Mouse (Mus musculus) midbrain, embryonic 10.5 days (tissue): ENCODE results near the gene Ccr3. TPM values are rescaled to one million over a fixed set of nuclear protein-coding genes. Genes with fewer than 3 reads are reported as not detected.
"Not testable (repeated sequence)": the region's sequence is repeated elsewhere in the genome, so short reads cannot be mapped to it uniquely, and the experiment has no call there.

Source experiments
- DNase-seq: peaks from one replicate; pipeline ENCODE4 v3.0.0-alpha.2; 2017; ENCODE audit warnings: low spot score
- H3K27ac ChIP-seq: fragments of 300-500 bp; sonication (generic); replicated peaks from 2 replicates; pipeline ENCODE4 v1.5.1; 2016; ENCODE audit warnings: mild to moderate bottlenecking
- H3K27me3 ChIP-seq: fragments of 300-500 bp; sonication (generic); 2 replicates; pipeline ENCODE4 v1.6.1; 2016; ENCODE audit warnings: low read depth, mild to moderate bottlenecking; ENCODE audit not compliant: poor library complexity, severe bottlenecking
- H3K36me3 ChIP-seq: fragments of 300-500 bp; sonication (generic); 2 replicates; pipeline ENCODE4 v1.6.1; 2016; ENCODE audit warnings: mild to moderate bottlenecking, moderate library complexity
- H3K4me1 ChIP-seq: fragments of 300-500 bp; sonication (generic); 2 replicates; pipeline ENCODE4 v1.6.1; 2016
- H3K4me3 ChIP-seq: fragments of 300-500 bp; sonication (generic); 2 replicates; pipeline ENCODE4 v1.5.1; 2016; ENCODE audit warnings: mild to moderate bottlenecking, moderate library complexity
- H3K9me3 ChIP-seq: fragments of 300-500 bp; sonication (generic); replicated peaks from 2 replicates; pipeline ENCODE4 v1.6.1; 2016; ENCODE audit warnings: mild to moderate bottlenecking
- WGBS: fragments of 180-500 bp; shearing (Covaris S2); methylation state at CpG from one replicate; pipeline ENCODE4 v1.1.7; 2016; 5-methylcytosine and 5-hydroxymethylcytosine counted together
- polyA plus RNA-seq: library from polyadenylated mRNA; unstranded; fragments of >200 nt; fragmentation: Nextera tagmentation; extraction: Ambion mirVana; gene quantifications from 2 replicates; pipeline ENCODE4 v1.2.1, GENCODE M21; 2016

Gene Ccr3
- not detected in 2 replicates for polyA plus RNA-seq

GRCm38 (mm10) chr9:124021672-124022071 lies at the start of gene Ccr3:
TSS of gene Ccr3 (plus strand) at chr9:124021972.
- Histone ChIP-seq H3K27ac (no peak within 1 kb of the TSS), H3K4me3 (no peak within 1 kb of the TSS), H3K36me3 (no peaks in the 10 kb centered on the region), H3K4me1 (no peaks in the 10 kb centered on the region), H3K27me3 (no peaks in the 10 kb centered on the region), H3K9me3 (no peaks in the 10 kb centered on the region)
- 91% methylated on average over 1 of the region's 1 CpGs for WGBS
- no peak for DNase-seq

DNA sequence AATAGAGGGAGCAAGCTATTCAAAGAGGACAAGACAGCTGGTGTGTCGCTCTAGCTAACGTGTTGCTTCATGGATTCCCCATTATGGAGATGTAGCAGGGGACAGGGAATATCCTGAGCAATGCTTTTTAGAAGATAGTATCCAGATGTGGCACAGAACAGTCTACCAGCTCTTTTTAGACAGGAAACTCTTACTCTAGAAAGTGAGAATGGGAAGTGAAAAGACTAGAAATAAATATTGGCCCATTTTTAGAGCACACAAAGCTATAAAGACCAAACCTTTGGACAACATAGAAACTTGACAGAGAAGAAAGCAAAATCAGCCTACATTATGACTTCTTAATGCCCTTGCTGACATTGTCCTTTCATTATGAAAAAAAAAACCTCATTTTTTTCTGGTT lies 46.1 kb upstream of the Ccr3 start:
- no peaks in the 10 kb centered on the region for H3K27me3 ChIP-seq
- no peaks in the 10 kb centered on the region for H3K4me1 ChIP-seq
- H3K36me3 ChIP-seq = no peaks in the 10 kb centered on the region
- no peak overlapping the region for H3K27ac ChIP-seq
- H3K4me3 ChIP-seq = no peak overlapping the region
- 81% methylated on average over 2 of the region's 2 CpGs for WGBS
- H3K9me3 ChIP-seq = no peaks in the 10 kb centered on the region
- DNase-seq = no peak

- WGBS = 84% methylated on average over 9 of the region's 9 CpGs
- H3K36me3 ChIP-seq = no peaks in the 10 kb centered on the region
Measured at GRCm38 (mm10) chr9:123976876-123977663, 44.7 kb upstream of the Ccr3 start.

GRCm38 (mm10) chr9:123978308-123978707 lies 43.5 kb upstream of the Ccr3 start, which contains the start of gene Ccr1l1:
TSS of gene Ccr1l1 (minus strand) at chr9:123978408.
- H3K4me3 ChIP-seq = no peak within 1 kb of the TSS
- H3K4me1 ChIP-seq = no peaks in the 10 kb centered on the region
- no peaks in the 10 kb centered on the region for H3K9me3 ChIP-seq
- H3K27me3 ChIP-seq = no peaks in the 10 kb centered on the region
- 80% methylated on average over 1 of the region's 1 CpGs for WGBS
- H3K36me3 ChIP-seq = no peaks in the 10 kb centered on the region
- H3K27ac ChIP-seq = no peak within 1 kb of the TSS
- DNase-seq = no peak

More at GRCm38 (mm10) chr9:123976876-123977663, 44.7 kb upstream of the Ccr3 start:
- H3K4me1 ChIP-seq = no peaks in the 10 kb centered on the region
- no peak for DNase-seq
- H3K27ac ChIP-seq = no peak overlapping the region
- H3K4me3 ChIP-seq = no peak overlapping the region
- H3K27me3 ChIP-seq = no peaks in the 10 kb centered on the region
- no peaks in the 10 kb centered on the region for H3K9me3 ChIP-seq

- not testable (repeated sequence) for H3K27ac ChIP-seq, H3K9me3 ChIP-seq, H3K27me3 ChIP-seq, H3K4me1 ChIP-seq, H3K36me3 ChIP-seq, H3K4me3 ChIP-seq, DNase-seq
- no CpG with 5 or more reads among the region's 3 CpGs for WGBS
Measured at GRCm38 (mm10) chr9:123980858-123981475, 40.8 kb upstream of the Ccr3 start.

DNA sequence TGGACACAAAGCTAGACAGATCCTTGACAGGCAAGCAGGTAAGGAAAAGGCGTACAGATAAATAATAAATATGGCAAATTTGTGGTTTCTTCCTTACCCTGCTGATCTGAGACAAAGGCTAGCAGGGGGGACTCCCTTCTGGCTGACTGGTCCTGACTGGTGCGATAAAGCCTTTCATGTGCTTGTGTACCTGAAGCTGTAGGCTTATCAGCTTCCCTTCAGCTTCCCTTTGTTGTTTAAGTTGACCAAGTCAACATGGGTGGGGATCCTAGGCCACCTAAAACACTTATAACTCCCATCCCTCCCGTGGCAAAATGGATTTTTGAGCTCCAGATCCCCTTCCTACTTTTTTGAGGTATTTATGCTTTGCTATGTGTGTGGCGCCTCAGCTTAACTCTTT lies 39.9 kb upstream of the Ccr3 start:
- Histone ChIP-seq H3K4me1 (no peaks in the 10 kb centered on the region), H3K36me3 (no peaks in the 10 kb centered on the region), H3K27ac (no peak overlapping the region), H3K9me3 (no peaks in the 10 kb centered on the region), H3K4me3 (no peak overlapping the region), H3K27me3 (no peaks in the 10 kb centered on the region)
- no peak for DNase-seq
- WGBS = 76% methylated on average over 4 of the region's 4 CpGs

DNA sequence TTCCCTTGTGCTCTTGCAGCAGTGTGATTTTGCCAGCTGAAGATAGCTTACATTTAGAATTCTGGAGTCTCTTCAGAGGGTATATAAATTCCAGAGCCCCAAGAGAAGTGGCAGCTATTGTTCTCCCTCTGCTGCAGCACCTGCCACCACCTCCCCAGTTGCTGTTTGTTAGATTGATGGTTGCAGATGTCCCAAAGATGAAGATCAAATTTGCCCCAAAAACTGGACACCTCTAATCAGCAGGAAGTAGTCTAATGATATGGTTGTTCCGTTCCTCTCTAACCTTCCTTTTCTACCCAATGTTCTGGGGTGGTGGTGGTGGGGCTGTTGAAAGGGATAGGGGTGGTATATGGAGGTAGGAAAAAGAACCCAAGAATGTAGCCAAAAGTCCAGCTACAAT lies 39.1 kb upstream of the Ccr3 start:
- H3K4me3 ChIP-seq = no peak overlapping the region
- no peaks in the 10 kb centered on the region for H3K36me3 ChIP-seq
- DNase-seq = no peak
- H3K9me3 ChIP-seq = no peaks in the 10 kb centered on the region
- H3K4me1 ChIP-seq = no peaks in the 10 kb centered on the region
- 85% methylated on average over 1 of the region's 1 CpGs for WGBS
- no peak overlapping the region for H3K27ac ChIP-seq
- no peaks in the 10 kb centered on the region for H3K27me3 ChIP-seq

- H3K27ac ChIP-seq = no peak overlapping the region
- DNase-seq = no peak
Measured at GRCm38 (mm10) chr9:123984943-123985342, 36.8 kb upstream of the Ccr3 start.

GRCm38 (mm10) chr9:123986217-123986616 lies 35.6 kb upstream of the Ccr3 start:
- Histone ChIP-seq H3K4me1 (no peaks in the 10 kb centered on the region), H3K9me3 (no peaks in the 10 kb centered on the region), H3K27ac (no peak overlapping the region), H3K36me3 (no peaks in the 10 kb centered on the region), H3K4me3 (no peak overlapping the region), H3K27me3 (no peaks in the 10 kb centered on the region)
- no peak for DNase-seq
- 87% methylated on average over 2 of the region's 2 CpGs for WGBS

More at GRCm38 (mm10) chr9:123984943-123985342, 36.8 kb upstream of the Ccr3 start:
- Histone ChIP-seq H3K4me3 (no peak overlapping the region), H3K36me3 (no peaks in the 10 kb centered on the region), H3K4me1 (no peaks in the 10 kb centered on the region), H3K9me3 (no peaks in the 10 kb centered on the region), H3K27me3 (no peaks in the 10 kb centered on the region)

DNA sequence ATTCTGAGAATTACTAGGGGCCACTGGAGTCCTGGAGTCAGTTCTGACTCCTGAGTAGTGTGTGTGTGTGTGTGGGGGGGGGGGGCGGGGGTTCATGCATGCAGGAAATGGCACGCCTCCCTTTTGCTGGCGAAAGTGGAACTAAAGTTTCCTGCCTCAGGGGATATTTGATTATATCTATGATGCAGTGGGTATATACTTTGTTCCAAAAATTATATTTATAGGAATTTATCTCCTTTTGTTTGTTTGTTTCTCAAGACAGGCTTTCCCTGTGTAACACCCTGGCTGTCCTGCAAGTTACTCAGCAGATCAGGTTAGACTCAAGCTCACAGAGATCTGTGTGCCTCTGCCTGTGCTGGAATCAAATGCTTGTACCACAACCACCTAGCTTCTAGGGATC lies 32.1 kb upstream of the Ccr3 start:
- H3K36me3 ChIP-seq = no peaks in the 10 kb centered on the region
- H3K27ac ChIP-seq = no peak overlapping the region
- H3K4me3 ChIP-seq = no peak overlapping the region
- DNase-seq = no peak
- WGBS = 82% methylated on average over 3 of the region's 3 CpGs
- no peaks in the 10 kb centered on the region for H3K9me3 ChIP-seq
- no peaks in the 10 kb centered on the region for H3K4me1 ChIP-seq
- H3K27me3 ChIP-seq = no peaks in the 10 kb centered on the region

DNA sequence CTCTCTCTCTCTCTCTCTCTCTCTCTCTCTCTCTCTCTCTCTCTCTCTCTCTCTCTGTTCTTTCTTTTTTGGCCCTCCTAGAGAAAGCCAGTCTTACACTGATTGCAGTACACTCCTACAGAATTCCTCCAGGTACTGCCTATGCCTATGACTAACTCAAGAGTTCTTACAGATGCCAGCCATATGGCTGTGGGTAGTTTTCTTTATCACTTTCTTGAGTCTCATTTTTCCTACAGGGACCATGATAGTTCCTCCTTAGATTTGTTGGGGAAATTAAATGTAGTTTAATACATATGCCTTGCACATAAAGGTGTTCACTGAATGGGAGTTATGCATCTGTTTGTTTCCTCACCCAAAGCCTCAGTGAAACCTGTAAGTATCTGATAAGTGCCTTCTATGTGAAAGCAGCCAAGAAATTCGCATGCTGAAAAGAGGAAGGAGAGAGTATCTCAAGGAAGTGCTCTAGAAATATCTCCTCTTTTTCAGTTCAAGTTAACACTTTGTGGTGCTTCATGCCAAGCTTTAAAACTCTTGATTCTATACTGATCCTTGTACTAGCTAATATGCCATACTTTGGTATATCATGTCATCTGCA lies 30.4 kb upstream of the Ccr3 start:
- WGBS = 62% methylated on average over 1 of the region's 1 CpGs
- Histone ChIP-seq H3K4me1 (no peaks in the 10 kb centered on the region), H3K27me3 (no peaks in the 10 kb centered on the region), H3K27ac (no peak overlapping the region), H3K4me3 (no peak overlapping the region), H3K9me3 (no peaks in the 10 kb centered on the region), H3K36me3 (no peaks in the 10 kb centered on the region)
- no peak for DNase-seq

DNA sequence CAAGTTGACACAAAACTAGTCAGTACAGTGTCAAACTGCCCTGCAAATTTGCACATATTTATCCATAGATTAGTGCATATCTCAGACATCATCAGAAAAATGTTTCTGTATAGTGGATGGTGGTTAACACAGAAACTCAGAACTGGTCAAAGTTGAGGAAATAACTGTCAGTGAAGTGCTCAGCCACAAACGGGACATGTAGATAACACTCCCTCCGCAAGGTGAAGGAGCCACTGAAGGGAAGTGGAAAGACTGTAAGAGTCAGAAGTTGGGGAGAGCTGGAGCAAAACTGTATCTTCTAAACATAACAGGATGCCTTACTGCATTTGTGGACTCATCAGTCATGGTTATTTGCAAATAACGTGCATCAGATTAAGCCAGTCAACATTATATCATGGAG lies 24.1 kb upstream of the Ccr3 start:
- 86% methylated on average over 3 of the region's 3 CpGs for WGBS
- Histone ChIP-seq H3K9me3 (no peaks in the 10 kb centered on the region), H3K4me1 (no peaks in the 10 kb centered on the region), H3K36me3 (no peaks in the 10 kb centered on the region), H3K27ac (no peak overlapping the region), H3K27me3 (no peaks in the 10 kb centered on the region), H3K4me3 (no peak overlapping the region)
- DNase-seq = no peak

DNA sequence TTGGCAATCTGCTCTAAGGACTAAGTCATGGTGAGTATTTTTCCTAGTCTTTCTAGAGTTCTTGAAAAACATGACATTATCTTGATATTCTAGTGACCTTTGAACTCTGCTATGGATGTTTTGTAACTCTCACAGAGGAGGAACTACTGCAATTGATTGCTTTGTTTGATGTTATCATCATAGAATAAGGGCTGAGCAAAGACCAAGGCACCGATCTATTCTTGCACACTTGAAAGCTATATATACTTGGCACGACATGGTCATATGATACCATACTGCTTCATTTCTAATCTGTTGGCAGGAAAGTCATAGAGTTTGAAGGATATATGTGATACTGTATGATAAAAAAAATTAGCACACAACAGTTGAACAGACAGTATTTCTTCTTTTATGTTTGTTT lies 22.0 kb upstream of the Ccr3 start:
- DNase-seq = no peak
- Histone ChIP-seq H3K36me3 (no peaks in the 10 kb centered on the region), H3K4me3 (no peak overlapping the region), H3K27ac (no peak overlapping the region), H3K27me3 (no peaks in the 10 kb centered on the region), H3K4me1 (no peaks in the 10 kb centered on the region), H3K9me3 (no peaks in the 10 kb centered on the region)
- WGBS = 84% methylated on average over 2 of the region's 2 CpGs
